Mouse (Mus musculus): ENCODE results near the gene Orai2. TPM values are rescaled to one million over a fixed set of nuclear protein-coding genes. Genes with fewer than 3 reads are reported as not detected.

Orai2 gene
- 6.5 and 9.2 TPM in 2 replicates for polyA plus RNA-seq (2012; rRNA removed)

DNA sequence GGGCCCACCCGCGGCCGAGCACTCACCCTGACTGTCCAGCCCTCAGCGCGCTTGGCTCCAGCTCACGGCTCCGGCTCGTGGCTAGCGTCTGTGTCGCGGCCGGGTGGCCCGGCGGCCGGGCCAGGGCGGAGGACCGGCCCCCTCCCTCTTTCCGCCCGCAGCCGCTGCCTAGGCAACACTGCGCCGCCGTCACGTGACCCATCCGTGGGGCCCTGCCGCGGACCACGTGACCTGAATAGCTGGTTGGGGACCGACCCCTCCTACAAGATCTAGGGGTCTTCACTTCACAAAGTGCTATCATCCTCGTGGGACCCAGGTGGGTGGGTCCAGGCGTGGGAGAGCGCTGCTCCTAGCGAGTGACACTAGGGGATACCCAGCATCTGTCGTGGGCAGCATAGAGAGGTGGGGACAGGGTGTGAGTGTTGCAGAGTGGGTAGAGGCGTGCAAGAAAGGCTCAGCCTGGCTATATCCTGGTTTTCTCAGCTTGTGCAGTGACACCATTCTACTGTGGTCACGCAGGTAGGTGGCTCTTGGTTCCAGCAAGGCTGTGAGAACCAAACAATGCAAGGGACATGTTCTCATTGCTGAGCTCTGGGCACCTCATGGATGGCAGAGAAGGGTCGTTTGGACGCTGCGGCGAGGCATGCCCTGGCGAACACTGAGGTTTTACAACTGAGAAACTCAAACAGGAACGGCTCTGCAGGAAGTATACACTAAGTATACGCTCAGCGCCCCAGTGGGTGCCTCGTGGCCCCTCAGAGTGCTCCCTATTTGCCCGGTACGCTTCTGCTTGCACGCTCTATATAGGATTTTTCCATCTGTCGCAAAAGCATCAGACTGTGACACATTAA is at the start of gene Orai2:
Orai2 (minus strand) TSS at position 202 of the 851 bp plus-strand sequence.
- no peaks in the 10 kb centered on the region for H3K36me3 ChIP-seq (ENCODE audit: control insufficient read depth, insufficient read depth, low read length)
- no peak for TF ChIP-seq POLR2A (IDR thresholded peaks at IDR 0.05; ENCODE audit: control insufficient read depth, low read depth, low read length)
- 0 out of 2 replicates have a peak, but pooled peaks have one; percentile 8 for TF ChIP-seq CTCF (IDR thresholded peaks at IDR 0.05; ENCODE audit: control insufficient read depth, insufficient read depth, insufficient replicate concordance, low read depth, low read length)
- H3K4me3 ChIP-seq (ENCODE audit: control insufficient read depth, low read depth, low read length) = peak within 1 kb of the TSS; percentile 83
- H3K27ac ChIP-seq (ENCODE audit: control insufficient read depth, insufficient read depth, low read depth, low read length) = no peak within 1 kb of the TSS
- peaks cover 17% of the 10 kb centered on the region for H3K4me1 ChIP-seq (ENCODE audit: control insufficient read depth, insufficient read depth, low read length)
- no peaks in the 10 kb centered on the region for H3K27me3 ChIP-seq (ENCODE audit: control insufficient read depth, insufficient read depth, low read length)

DNA sequence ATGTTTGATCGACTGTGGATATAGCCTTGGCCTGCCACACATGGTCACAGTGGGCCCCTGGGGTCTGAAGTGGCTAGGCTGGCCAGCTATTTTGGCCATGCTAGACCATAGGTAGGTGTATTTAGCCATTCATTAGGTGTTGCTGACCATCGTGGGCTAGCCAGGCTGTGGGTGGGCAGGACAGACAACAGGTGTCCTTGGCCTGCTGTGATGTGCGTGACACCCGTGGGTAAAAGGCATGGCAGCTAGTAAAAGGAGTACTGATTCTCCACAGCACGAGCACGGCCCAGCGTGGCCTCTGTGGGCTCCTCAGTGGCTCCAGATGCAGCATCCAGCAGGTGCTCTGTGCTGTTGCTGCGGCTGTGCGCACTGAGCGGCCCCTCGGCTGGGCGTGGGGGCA is 48.1 kb upstream of the Orai2 start:
- Histone ChIP-seq H3K27ac (ENCODE audit: control insufficient read depth, insufficient read depth, low read depth, low read length) (no peak overlapping the region), H3K27me3 (ENCODE audit: control insufficient read depth, insufficient read depth, low read length) (no peaks in the 10 kb centered on the region), H3K4me3 (ENCODE audit: control insufficient read depth, low read depth, low read length) (peak overlapping the region; percentile 53), H3K4me1 (ENCODE audit: control insufficient read depth, insufficient read depth, low read length) (no peaks in the 10 kb centered on the region; the same call in 1 of the 2 replicates), H3K36me3 (ENCODE audit: control insufficient read depth, insufficient read depth, low read length) (no peaks in the 10 kb centered on the region)
- no peak for TF ChIP-seq CTCF (IDR thresholded peaks at IDR 0.05; ENCODE audit: control insufficient read depth, insufficient read depth, insufficient replicate concordance, low read depth, low read length)
- TF ChIP-seq POLR2A (IDR thresholded peaks at IDR 0.05; ENCODE audit: control insufficient read depth, low read depth, low read length) = no peak

DNA sequence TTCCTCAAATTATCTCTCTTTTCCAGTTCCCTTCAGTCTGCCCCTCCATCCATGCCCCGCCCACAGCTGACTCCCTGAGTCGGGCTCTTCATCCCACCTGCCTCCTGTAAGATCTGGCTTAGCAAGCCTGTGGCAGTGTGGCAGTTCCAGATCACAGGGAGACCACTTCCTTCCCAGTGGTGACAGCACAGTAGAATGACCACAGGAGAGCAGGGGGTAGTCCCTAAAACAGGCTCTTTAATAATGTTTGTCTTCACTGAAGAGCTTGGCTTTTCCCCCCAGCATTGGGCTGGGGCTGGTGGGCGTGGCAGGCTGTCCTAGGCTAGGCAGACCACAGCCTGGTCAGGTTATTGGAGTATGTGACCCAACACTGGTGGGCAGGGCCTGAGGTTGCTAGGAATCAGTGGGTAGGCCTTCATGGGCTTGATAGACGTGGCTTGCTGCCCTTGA is 47.4 kb upstream of the Orai2 start:
- no peaks in the 10 kb centered on the region for H3K36me3 ChIP-seq (ENCODE audit: control insufficient read depth, insufficient read depth, low read length)
- H3K4me3 ChIP-seq (ENCODE audit: control insufficient read depth, low read depth, low read length) = peak overlapping the region; percentile 44
- TF ChIP-seq CTCF (IDR thresholded peaks at IDR 0.05; ENCODE audit: control insufficient read depth, insufficient read depth, insufficient replicate concordance, low read depth, low read length) (no peak), POLR2A (IDR thresholded peaks at IDR 0.05; ENCODE audit: control insufficient read depth, low read depth, low read length) (no peak)
- no peaks in the 10 kb centered on the region for H3K27me3 ChIP-seq (ENCODE audit: control insufficient read depth, insufficient read depth, low read length)
- H3K4me1 ChIP-seq (ENCODE audit: control insufficient read depth, insufficient read depth, low read length) = no peaks in the 10 kb centered on the region; the same call in 1 of the 2 replicates
- no peak overlapping the region for H3K27ac ChIP-seq (ENCODE audit: control insufficient read depth, insufficient read depth, low read depth, low read length)

DNA sequence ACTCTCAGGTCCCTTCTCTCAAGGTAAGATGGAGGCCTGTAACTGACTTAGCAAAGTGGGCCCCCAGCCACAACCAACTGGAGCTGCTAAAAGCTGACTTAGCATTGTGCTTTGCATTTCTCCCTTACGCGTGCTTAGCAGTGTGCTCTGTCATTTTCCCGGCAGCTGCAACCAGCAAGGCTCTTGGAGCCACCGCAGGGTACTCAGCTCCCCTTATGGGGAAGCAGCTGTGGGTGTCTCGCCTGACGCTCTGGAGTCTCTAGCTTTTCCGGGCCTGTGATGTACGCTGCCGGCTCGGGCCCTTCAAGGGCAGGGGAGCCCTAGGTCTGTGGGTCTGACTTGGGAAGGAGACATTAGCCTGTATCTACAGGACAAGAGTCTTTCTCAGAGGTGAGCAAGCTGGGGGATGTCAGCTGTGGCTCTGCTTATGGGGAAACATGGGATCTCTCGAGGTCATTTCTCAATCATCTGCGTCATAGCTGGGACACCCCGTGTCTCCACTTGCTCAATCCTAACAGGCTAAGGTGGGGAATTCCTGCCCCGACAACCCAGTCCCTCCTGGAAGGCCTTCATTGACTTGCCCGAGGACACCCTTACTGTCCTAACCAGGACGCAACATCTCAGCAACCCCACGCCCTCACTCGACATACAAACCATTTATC is 46.6 kb upstream of the Orai2 start:
- Histone ChIP-seq H3K4me1 (ENCODE audit: control insufficient read depth, insufficient read depth, low read length) (no peaks in the 10 kb centered on the region; the same call in 1 of the 2 replicates), H3K27me3 (ENCODE audit: control insufficient read depth, insufficient read depth, low read length) (no peaks in the 10 kb centered on the region), H3K27ac (ENCODE audit: control insufficient read depth, insufficient read depth, low read depth, low read length) (no peak overlapping the region), H3K4me3 (ENCODE audit: control insufficient read depth, low read depth, low read length) (peak overlapping the region; percentile 44), H3K36me3 (ENCODE audit: control insufficient read depth, insufficient read depth, low read length) (no peaks in the 10 kb centered on the region)
- TF ChIP-seq POLR2A (IDR thresholded peaks at IDR 0.05; ENCODE audit: control insufficient read depth, low read depth, low read length) (no peak), CTCF (IDR thresholded peaks at IDR 0.05; ENCODE audit: control insufficient read depth, insufficient read depth, insufficient replicate concordance, low read depth, low read length) (no peak)

DNA sequence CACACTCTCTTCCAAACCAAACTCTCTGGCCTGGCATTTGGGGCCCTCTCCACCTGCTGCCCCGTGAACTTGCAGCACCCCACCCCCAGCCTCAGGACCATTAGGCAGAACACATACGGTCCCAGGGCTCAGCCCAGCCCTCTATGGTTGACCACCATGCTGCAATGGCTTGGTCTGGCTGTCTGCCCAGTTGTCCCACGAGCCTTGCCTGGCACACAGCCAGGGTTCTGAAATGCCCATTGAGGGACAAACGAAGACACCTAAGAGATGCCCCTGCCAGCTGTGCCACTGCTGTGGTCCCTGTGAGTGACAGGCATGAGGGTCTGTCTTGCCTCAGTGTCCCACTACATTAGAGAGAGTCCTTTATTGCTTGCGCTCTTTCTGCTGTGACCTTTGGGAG is 45.4 kb upstream of the Orai2 start:
- H3K4me1 ChIP-seq (ENCODE audit: control insufficient read depth, insufficient read depth, low read length) = peaks cover 3% of the 10 kb centered on the region
- H3K4me3 ChIP-seq (ENCODE audit: control insufficient read depth, low read depth, low read length) = no peak overlapping the region
- H3K27me3 ChIP-seq (ENCODE audit: control insufficient read depth, insufficient read depth, low read length) = no peaks in the 10 kb centered on the region
- H3K36me3 ChIP-seq (ENCODE audit: control insufficient read depth, insufficient read depth, low read length) = no peaks in the 10 kb centered on the region
- no peak for TF ChIP-seq POLR2A (IDR thresholded peaks at IDR 0.05; ENCODE audit: control insufficient read depth, low read depth, low read length)
- no peak for TF ChIP-seq CTCF (IDR thresholded peaks at IDR 0.05; ENCODE audit: control insufficient read depth, insufficient read depth, insufficient replicate concordance, low read depth, low read length)
- no peak overlapping the region for H3K27ac ChIP-seq (ENCODE audit: control insufficient read depth, insufficient read depth, low read depth, low read length)

DNA sequence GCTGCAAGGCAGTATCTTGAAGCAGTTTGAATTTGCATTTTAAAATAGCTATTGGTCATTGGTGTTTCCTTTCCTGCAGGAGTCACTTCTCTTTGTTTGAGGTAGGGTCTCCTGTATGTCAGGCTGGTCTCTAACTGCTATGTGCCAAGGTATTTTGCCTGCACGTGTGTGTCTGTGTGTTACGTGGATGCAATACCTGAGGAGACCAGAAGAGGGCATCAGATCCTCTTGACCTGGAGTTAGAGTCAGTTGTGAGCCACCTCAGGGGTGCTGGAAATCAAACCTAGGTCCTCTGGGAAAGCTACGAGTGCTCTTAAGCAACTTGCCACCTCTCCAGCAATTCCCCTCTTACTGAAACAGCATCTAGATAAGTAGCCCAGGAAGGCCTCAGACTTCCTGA is 44.7 kb upstream of the Orai2 start:
- Histone ChIP-seq H3K36me3 (ENCODE audit: control insufficient read depth, insufficient read depth, low read length) (no peaks in the 10 kb centered on the region), H3K4me1 (ENCODE audit: control insufficient read depth, insufficient read depth, low read length) (peaks cover 3% of the 10 kb centered on the region), H3K27me3 (ENCODE audit: control insufficient read depth, insufficient read depth, low read length) (no peaks in the 10 kb centered on the region), H3K27ac (ENCODE audit: control insufficient read depth, insufficient read depth, low read depth, low read length) (no peak overlapping the region), H3K4me3 (ENCODE audit: control insufficient read depth, low read depth, low read length) (no peak overlapping the region)
- TF ChIP-seq POLR2A (IDR thresholded peaks at IDR 0.05; ENCODE audit: control insufficient read depth, low read depth, low read length) = no peak
- peak; percentile 49; the same call in 1 of the 2 replicates for TF ChIP-seq CTCF (IDR thresholded peaks at IDR 0.05; ENCODE audit: control insufficient read depth, insufficient read depth, insufficient replicate concordance, low read depth, low read length)

DNA sequence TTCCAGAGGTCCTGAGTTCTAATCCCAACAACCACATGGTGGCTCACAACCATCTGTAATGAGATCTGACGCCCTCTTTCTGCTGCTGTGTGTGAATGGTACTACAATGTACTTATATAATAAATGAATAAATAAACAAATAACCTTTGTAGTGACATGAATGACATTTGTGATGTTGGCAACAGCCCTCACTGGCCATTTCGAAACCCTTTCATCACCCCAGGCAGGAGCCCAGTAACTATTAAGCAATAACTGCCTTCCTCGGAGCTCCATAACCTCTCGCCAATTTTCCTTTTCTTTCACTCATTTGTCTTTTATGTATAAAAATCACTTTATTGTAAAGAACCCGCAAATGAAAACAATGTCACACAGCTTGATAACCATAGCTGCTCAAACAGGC is 43.2 kb upstream of the Orai2 start:
- no peak for TF ChIP-seq CTCF (IDR thresholded peaks at IDR 0.05; ENCODE audit: control insufficient read depth, insufficient read depth, insufficient replicate concordance, low read depth, low read length)
- no peak for TF ChIP-seq POLR2A (IDR thresholded peaks at IDR 0.05; ENCODE audit: control insufficient read depth, low read depth, low read length)
- Histone ChIP-seq H3K4me1 (ENCODE audit: control insufficient read depth, insufficient read depth, low read length) (peaks cover 3% of the 10 kb centered on the region), H3K27ac (ENCODE audit: control insufficient read depth, insufficient read depth, low read depth, low read length) (no peak overlapping the region), H3K4me3 (ENCODE audit: control insufficient read depth, low read depth, low read length) (no peak overlapping the region), H3K36me3 (ENCODE audit: control insufficient read depth, insufficient read depth, low read length) (no peaks in the 10 kb centered on the region), H3K27me3 (ENCODE audit: control insufficient read depth, insufficient read depth, low read length) (no peaks in the 10 kb centered on the region)

All from testis, adult 2 months (tissue).